Mouse (Mus musculus): ENCODE measurements around the gene Sp100.
"Not testable (repeated sequence)": the region's sequence is repeated elsewhere in the genome, so short reads cannot be mapped to it uniquely, and the experiment has no call there.

GRCm38 (mm10) chr1:85650524-85650923 lies 736 bp downstream of the Sp100 start:
- TF ChIP-seq CTCF, EP300 (IDR thresholded peaks at IDR 0.05): not testable (repeated sequence)
